In genomic region chr12:12764586-12764985, GRCm38 (mm10) we compare ENCODE assay signal across 28 mouse cellular contexts.
DNase-seq lines count a peak whose midpoint lies in the region; ATAC-seq and TF ChIP-seq lines count a peak whose summit lies in the region.
"Had no signal": no experiment of that assay in that cellular context is flagged by ENCODE, and none has a peak within 500 bp of the region (broad histone marks: within the 10 kb centered on the region; RNA-seq: fewer than 3 reads in every experiment).

No protein-coding gene starts in this region.

- TF ChIP-seq CTCF in kidney, adult 2 months (conservative IDR thresholded peaks at IDR 0.05; ENCODE audit: insufficient read depth, insufficient read length, low read depth, low read length) = no peak
- no peak for TF ChIP-seq CTCF in kidney, postnatal 0 days (IDR thresholded peaks at IDR 0.05; ENCODE audit: low read depth)

- no peaks in the 10 kb centered on the region for H3K36me3 ChIP-seq in kidney, adult 2 months (ENCODE audit: control insufficient read depth, insufficient read depth, low read length)
- no peaks in the 10 kb centered on the region for H3K36me3 ChIP-seq in neural tube, embryonic 11.5 days (ENCODE audit: control insufficient read depth, insufficient read depth, low read length)
- no peaks in the 10 kb centered on the region for H3K36me3 ChIP-seq in neural tube, embryonic 15.5 days
- no peaks in the 10 kb centered on the region for H3K36me3 ChIP-seq in embryonic facial prominence, embryonic 12.5 days
- no peaks in the 10 kb centered on the region for H3K36me3 ChIP-seq in kidney, postnatal 0 days (ENCODE audit: insufficient read depth, low read length)
- H3K36me3 ChIP-seq: heart, embryonic 13.5 days; limb, embryonic 10.5 days; limb, embryonic 15.5 days; liver, embryonic 13.5 days; stomach, embryonic 15.5 days had no signal

- H3K4me1 ChIP-seq in kidney, adult 2 months (ENCODE audit: control insufficient read depth, insufficient read depth, low read length) = no peaks in the 10 kb centered on the region
- no peaks in the 10 kb centered on the region; the same call in 1 of the 2 replicates for H3K4me1 ChIP-seq in neural tube, embryonic 11.5 days (ENCODE audit: control insufficient read depth, insufficient read depth, low read length)
- H3K4me1 ChIP-seq in neural tube, embryonic 15.5 days = peaks cover 9% of the 10 kb centered on the region; the same call in 1 of the 2 replicates
- H3K4me1 ChIP-seq in embryonic facial prominence, embryonic 12.5 days = peaks cover 23% of the 10 kb centered on the region
- H3K4me1 ChIP-seq in kidney, postnatal 0 days (replicated peaks; ENCODE audit: insufficient read depth, low read length) = no peaks in the 10 kb centered on the region
- H3K4me1 ChIP-seq: liver, embryonic 13.5 days; stomach, embryonic 15.5 days had no signal

- no peak overlapping the region for H3K9ac ChIP-seq in neural tube, embryonic 11.5 days (ENCODE audit: low read length)
- H3K9ac ChIP-seq in neural tube, embryonic 15.5 days (replicated peaks) = no peak overlapping the region
- H3K9ac ChIP-seq in embryonic facial prominence, embryonic 12.5 days = no peak overlapping the region
- no peak overlapping the region for H3K9ac ChIP-seq in kidney, postnatal 0 days (ENCODE audit: low read depth, low read length)
- H3K9ac ChIP-seq: heart, embryonic 13.5 days; limb, embryonic 15.5 days; liver, embryonic 13.5 days; stomach, embryonic 15.5 days had no signal

- H3K4me2 ChIP-seq in neural tube, embryonic 11.5 days (ENCODE audit: low read depth) = no peak overlapping the region
- H3K4me2 ChIP-seq in neural tube, embryonic 15.5 days = no peak overlapping the region
- no peak overlapping the region for H3K4me2 ChIP-seq in embryonic facial prominence, embryonic 12.5 days (replicated peaks)
- no peak overlapping the region for H3K4me2 ChIP-seq in kidney, postnatal 0 days (ENCODE audit: low read length)
- H3K4me2 ChIP-seq: heart, embryonic 13.5 days; limb, embryonic 15.5 days; liver, embryonic 13.5 days; stomach, embryonic 15.5 days had no signal

- no peaks in the 10 kb centered on the region for H3K9me3 ChIP-seq in neural tube, embryonic 11.5 days (ENCODE audit: control insufficient read depth, low read length)
- H3K9me3 ChIP-seq in neural tube, embryonic 15.5 days (replicated peaks) = no peaks in the 10 kb centered on the region
- H3K9me3 ChIP-seq in embryonic facial prominence, embryonic 12.5 days = no peaks in the 10 kb centered on the region
- H3K9me3 ChIP-seq in kidney, postnatal 0 days (replicated peaks; ENCODE audit: low read length) = no peaks in the 10 kb centered on the region; the same call in 1 of the 2 replicates
- H3K9me3 ChIP-seq: heart, embryonic 13.5 days; limb, embryonic 10.5 days; limb, embryonic 15.5 days; liver, embryonic 13.5 days; stomach, embryonic 15.5 days had no signal

- H3K27me3 ChIP-seq in kidney, adult 2 months (replicated peaks; ENCODE audit: control insufficient read depth, insufficient read depth, low read length) = no peaks in the 10 kb centered on the region
- no peaks in the 10 kb centered on the region for H3K27me3 ChIP-seq in neural tube, embryonic 11.5 days (ENCODE audit: control insufficient read depth, insufficient read depth, low read length)
- no peaks in the 10 kb centered on the region for H3K27me3 ChIP-seq in neural tube, embryonic 15.5 days (replicated peaks)
- H3K27me3 ChIP-seq in embryonic facial prominence, embryonic 12.5 days = no peaks in the 10 kb centered on the region
- no peaks in the 10 kb centered on the region; the same call in 1 of the 2 replicates for H3K27me3 ChIP-seq in kidney, postnatal 0 days (ENCODE audit: insufficient read depth, low read length)
- H3K27me3 ChIP-seq: CH12.LX; heart, embryonic 13.5 days; limb, embryonic 15.5 days; liver, embryonic 13.5 days; stomach, embryonic 15.5 days had no signal

- ATAC-seq in neural tube, embryonic 11.5 days (ENCODE audit: insufficient read depth, low FRiP score, low TSS enrichment) = no peak
- ATAC-seq in neural tube, embryonic 15.5 days (ENCODE audit: low FRiP score) = no peak
- ATAC-seq in embryonic facial prominence, embryonic 12.5 days (ENCODE audit: insufficient number of reproducible peaks, insufficient read depth, low FRiP score, low TSS enrichment) = peak; percentile 54; the same call in 1 of the 2 replicates
- peak; percentile 69; the same call in 1 of the 2 replicates for ATAC-seq in kidney, postnatal 0 days (replicated peaks; ENCODE audit: low FRiP score, low read depth)
- ATAC-seq: forebrain, embryonic 16.5 days; lung, postnatal 0 days; midbrain, embryonic 16.5 days had no signal

- no peak for TF ChIP-seq POLR2A in kidney, adult 2 months (IDR thresholded peaks at IDR 0.05; ENCODE audit: low read depth, low read length)

- peak; percentile 32 for DNase-seq in kidney, adult 2 months
- no peak for DNase-seq in kidney, postnatal 25 days
- no peak for DNase-seq in neural tube, embryonic 11.5 days (ENCODE audit: low spot score)
- peak; percentile 56 for DNase-seq in kidney, postnatal 0 days (ENCODE audit: low spot score)
- no peak for DNase-seq in thymus, postnatal 25 days
- DNase-seq in gastrocnemius, postnatal 4 days (ENCODE audit: low spot score in 2 of 2) = no peak
- DNase-seq: adrenal gland, postnatal 10 days; cerebellum, adult 8-10 months; cerebellum, postnatal 25 days; gastrocnemius, adult 2 months; heart, postnatal 10 days; layer of hippocampus, adult 9-11 months; liver, embryonic 13.5 days; lung, adult 18-20 months; lung, postnatal 4 days; right cerebral cortex, postnatal 25 days; thymus, adult 18-20 months had no signal

- no peak overlapping the region for H3K4me3 ChIP-seq in kidney, adult 2 months (ENCODE audit: insufficient read depth, low read depth, low read length)
- H3K4me3 ChIP-seq in neural tube, embryonic 11.5 days (ENCODE audit: low read depth, low read length) = no peak overlapping the region
- no peak overlapping the region for H3K4me3 ChIP-seq in neural tube, embryonic 15.5 days (replicated peaks)
- H3K4me3 ChIP-seq in embryonic facial prominence, embryonic 12.5 days = no peak overlapping the region
- no peak overlapping the region for H3K4me3 ChIP-seq in kidney, postnatal 0 days (replicated peaks; ENCODE audit: low read depth, low read length)
- H3K4me3 ChIP-seq: gastrocnemius, adult 2 months; heart, embryonic 13.5 days; limb, embryonic 10.5 days; limb, embryonic 15.5 days; liver, embryonic 13.5 days; megakaryocyte, embryonic 14.5 days; stomach, embryonic 15.5 days had no signal

- WGBS in kidney, adult 2 months = 42% methylated on average over 4 of the region's 4 CpGs
- WGBS in neural tube, embryonic 11.5 days = 86% methylated on average over 4 of the region's 4 CpGs
- 76% methylated on average over 4 of the region's 4 CpGs for WGBS in neural tube, embryonic 15.5 days
- WGBS in embryonic facial prominence, embryonic 12.5 days = 66% methylated on average over 4 of the region's 4 CpGs
- 50% methylated on average over 4 of the region's 4 CpGs for WGBS in kidney, postnatal 0 days

- peak overlapping the region; percentile 1; the same call in 1 of the 2 replicates for H3K27ac ChIP-seq in kidney, adult 2 months (ENCODE audit: insufficient read depth, low read depth, low read length)
- 0 out of 2 replicates have a peak overlapping the region, but pooled peaks have one; percentile 20 for H3K27ac ChIP-seq in neural tube, embryonic 11.5 days (ENCODE audit: low read depth, low read length)
- no peak overlapping the region for H3K27ac ChIP-seq in neural tube, embryonic 15.5 days (replicated peaks)
- H3K27ac ChIP-seq in embryonic facial prominence, embryonic 12.5 days = peak overlapping the region; percentile 18; the same call in 1 of the 2 replicates
- peak overlapping the region; percentile 25; the same call in 1 of the 2 replicates for H3K27ac ChIP-seq in kidney, postnatal 0 days
- H3K27ac ChIP-seq: gastrocnemius, adult 2 months; heart, embryonic 13.5 days; limb, embryonic 10.5 days; limb, embryonic 15.5 days; liver, embryonic 13.5 days; stomach, embryonic 15.5 days had no signal

Comparison
In these comparisons a context has a peak if more than half of its experiments do, and no peak if none do; other contexts are left out.
1. DNase-seq: peak in kidney, adult 2 months (single experiment) and kidney, postnatal 0 days (single experiment); none in kidney, postnatal 25 days (0 of 2), neural tube, embryonic 11.5 days (single experiment), thymus, postnatal 25 days (single experiment) and gastrocnemius, postnatal 4 days (0 of 2).
2. ATAC-seq: peak in embryonic facial prominence, embryonic 12.5 days (single experiment) and kidney, postnatal 0 days (single experiment); none in neural tube, embryonic 11.5 days (single experiment) and neural tube, embryonic 15.5 days (single experiment).